Mouse (Mus musculus) midbrain, postnatal 0 days (tissue): Measurements from ENCODE around the gene 1700025G04Rik. TPM values are rescaled to one million over a fixed set of nuclear protein-coding genes. Genes with fewer than 3 reads are reported as not detected.
A peak's percentile ranks its signal among the peaks of the same experiment; 100 is the strongest.

ENCODE experiments used
- ATAC-seq: fragments of 200-750 bp; cut with Nextera tagmentation; 2 replicates; pipeline ENCODE4 v1.8.0; 2017; ENCODE audit warnings: moderate number of reproducible peaks, mild to moderate bottlenecking, moderate TSS enrichment, moderate library complexity; ENCODE audit not compliant: low FRiP score
- DNase-seq: peaks from one replicate; pipeline ENCODE4 v3.0.0-alpha.2; 2015; ENCODE audit warnings: low spot score
- H3K27ac ChIP-seq: fragments of 300-500 bp; sonication (generic); 2 replicates; pipeline ENCODE4 v1.5.1; 2014; ENCODE audit warnings: low read depth, mild to moderate bottlenecking, low read length, mixed read lengths
- H3K27me3 ChIP-seq: fragments of 300-500 bp; sonication (generic); 2 replicates; pipeline ENCODE4 v1.6.1; 2014; ENCODE audit warnings: low read length, control low read depth, mixed read lengths; ENCODE audit not compliant: insufficient read depth
- H3K36me3 ChIP-seq: fragments of 300-500 bp; sonication (generic); 2 replicates; pipeline ENCODE4 v1.6.1; 2014; ENCODE audit warnings: low read length, control low read depth, mixed read lengths; ENCODE audit not compliant: insufficient read depth
- H3K4me1 ChIP-seq: fragments of 300-500 bp; sonication (generic); 2 replicates; pipeline ENCODE4 v1.6.1; 2014; ENCODE audit warnings: mild to moderate bottlenecking, control low read depth, antibody characterized with exemption, low read length, mixed read lengths; ENCODE audit not compliant: insufficient read depth
- H3K4me2 ChIP-seq: fragments of 300-500 bp; sonication (generic); 2 replicates; pipeline ENCODE4 v1.6.1; 2014; ENCODE audit warnings: low read depth, mild to moderate bottlenecking, low read length, mixed read lengths; ENCODE audit not compliant: poor library complexity, severe bottlenecking
- H3K4me3 ChIP-seq: fragments of 300-500 bp; sonication (generic); 2 replicates; pipeline ENCODE4 v1.5.1; 2014; ENCODE audit warnings: low read depth, mild to moderate bottlenecking, low read length, moderate library complexity
- H3K9ac ChIP-seq: fragments of 300-500 bp; sonication (generic); replicated peaks from 2 replicates; pipeline ENCODE4 v1.6.1; 2014; ENCODE audit warnings: mild to moderate bottlenecking, low read length, moderate library complexity, mixed read lengths; ENCODE audit not compliant: poor library complexity, severe bottlenecking
- H3K9me3 ChIP-seq: fragments of 300-500 bp; sonication (generic); 2 replicates; pipeline ENCODE4 v1.6.1; 2016; ENCODE audit warnings: low read length, control low read depth
- CTCF ChIP-seq: IDR thresholded peaks from 2 replicates; pipeline ENCODE4 v1.5.1; 2016; ENCODE audit warnings: antibody characterized with exemption, mild to moderate bottlenecking
- WGBS: fragments of 180-500 bp; shearing (Covaris S2); extraction: QIAGEN DNeasy Blood & Tissue Kit; methylation state at CpG from one replicate; pipeline ENCODE4 v1.1.7; 2014; 5-methylcytosine and 5-hydroxymethylcytosine counted together
- polyA plus RNA-seq: library from polyadenylated mRNA; unstranded; fragments of >200 nt; fragmentation: Nextera tagmentation; extraction: Ambion mirVana; gene quantifications from 2 replicates; pipeline ENCODE4 v1.2.1, GENCODE M21; 2015
- total RNA-seq: library from RNA; depleted of rRNA; stranded (reverse); fragments of >200 nt; gene quantifications from 2 replicates; pipeline ENCODE4 v1.2.3, GENCODE M21; 2014

1700025G04Rik gene
- total and polyA plus RNA-seq, 2 experiments from 2014 or later = 22.6 to 24.0 TPM

DNA sequence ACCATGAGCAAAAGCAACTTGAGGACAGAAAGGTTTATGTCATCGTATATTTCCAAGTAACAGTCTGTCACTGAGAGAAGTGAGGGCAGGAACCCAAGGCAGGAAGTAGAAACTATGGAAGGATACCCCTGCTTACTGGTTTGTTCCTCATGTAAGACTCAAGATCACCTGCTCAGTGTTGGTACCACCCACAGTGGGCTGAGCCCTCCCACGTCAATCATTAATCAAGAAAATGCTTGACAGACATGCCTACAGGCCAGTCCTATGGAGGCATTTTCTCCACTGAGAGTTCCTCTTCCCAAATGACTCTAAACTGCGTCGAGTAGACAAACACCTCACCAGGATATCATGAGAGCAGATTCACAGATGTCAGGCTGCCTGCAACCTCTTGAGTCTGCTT, 64.6 kb downstream of the 1700025G04Rik start:
- Histone ChIP-seq H3K4me3 (no peak overlapping the region), H3K27ac (no peak overlapping the region), H3K27me3 (no peaks in the 10 kb centered on the region), H3K4me2 (no peak overlapping the region), H3K9me3 (no peaks in the 10 kb centered on the region), H3K36me3 (no peaks in the 10 kb centered on the region), H3K9ac (no peak overlapping the region), H3K4me1 (no peaks in the 10 kb centered on the region)
- WGBS = 88% methylated on average over 4 of the region's 4 CpGs
- no peak for ATAC-seq
- TF ChIP-seq CTCF = no peak
- no peak for DNase-seq

DNA sequence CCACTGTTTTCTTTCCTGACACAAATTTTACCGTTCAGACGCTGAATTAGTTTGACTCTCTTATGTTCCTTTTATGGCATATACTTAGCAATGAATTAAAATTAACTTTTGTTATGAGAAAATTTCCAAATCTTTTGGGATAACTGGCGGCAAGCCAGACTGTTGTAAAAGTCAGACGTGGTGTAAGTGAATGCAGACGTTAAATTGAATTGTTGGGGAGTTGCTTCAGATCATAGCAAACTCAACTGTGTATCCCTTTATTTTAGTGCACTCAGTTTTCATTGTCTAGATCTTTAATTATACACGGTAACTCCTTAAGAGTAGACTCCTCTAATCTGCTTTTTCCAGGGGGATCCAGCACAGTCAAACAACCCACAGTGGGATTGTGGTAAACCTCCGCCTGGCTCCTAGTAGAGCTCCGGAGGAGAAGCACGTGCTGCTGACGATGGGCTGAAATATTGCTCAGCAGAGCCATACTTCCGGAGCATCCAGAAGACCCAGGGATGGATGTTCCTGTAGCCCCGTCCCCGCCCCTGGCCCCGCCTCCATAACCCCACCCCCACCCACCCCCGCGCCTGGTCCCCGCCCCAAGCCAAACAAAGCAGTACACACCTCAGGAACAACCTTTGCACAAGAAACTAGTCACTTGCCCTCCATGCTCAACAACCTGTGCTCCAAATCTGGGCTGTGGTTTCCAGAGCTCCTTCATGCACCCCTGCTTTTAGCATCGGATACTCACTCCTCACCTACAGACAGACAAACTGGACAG, 65.7 kb downstream of the 1700025G04Rik start:
- TF ChIP-seq CTCF = no peak

DNA sequence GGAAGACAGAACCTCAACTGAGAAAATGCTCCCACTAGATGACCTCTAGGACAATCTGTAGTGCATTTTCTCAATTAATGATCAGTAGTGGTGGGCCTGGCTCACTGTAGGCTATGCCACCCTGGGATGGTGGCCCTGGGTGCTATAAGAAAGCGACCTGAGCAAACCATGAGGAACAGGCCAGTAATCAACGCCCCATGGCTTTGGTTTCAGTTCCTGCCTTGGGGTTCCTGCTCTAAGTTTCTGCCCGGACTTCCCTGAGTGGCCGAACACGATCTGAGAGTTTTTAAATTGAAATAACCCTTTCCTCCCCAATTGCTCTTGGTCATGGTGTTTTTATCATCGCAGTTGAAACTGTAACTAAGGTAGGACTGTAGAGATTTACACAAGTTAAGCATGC, 69.1 kb downstream of the 1700025G04Rik start:
- no peak overlapping the region for H3K9ac ChIP-seq
- 93% methylated on average over 6 of the region's 6 CpGs for WGBS
- no peak for ATAC-seq
- H3K9me3 ChIP-seq = no peaks in the 10 kb centered on the region
- H3K36me3 ChIP-seq = no peaks in the 10 kb centered on the region
- no peak overlapping the region for H3K27ac ChIP-seq
- no peaks in the 10 kb centered on the region for H3K27me3 ChIP-seq
- no peaks in the 10 kb centered on the region for H3K4me1 ChIP-seq
- no peak for DNase-seq
- no peak overlapping the region for H3K4me2 ChIP-seq
- TF ChIP-seq CTCF = no peak
- no peak overlapping the region for H3K4me3 ChIP-seq

More for the DNA sequence above, 65.7 kb downstream of the 1700025G04Rik start:
- Histone ChIP-seq H3K9ac (no peak overlapping the region), H3K9me3 (no peaks in the 10 kb centered on the region), H3K27me3 (no peaks in the 10 kb centered on the region), H3K36me3 (no peaks in the 10 kb centered on the region), H3K4me1 (no peaks in the 10 kb centered on the region), H3K27ac (no peak overlapping the region), H3K4me3 (no peak overlapping the region), H3K4me2 (no peak overlapping the region)
- ATAC-seq = no peak
- DNase-seq = no peak
- 78% methylated on average over 18 of the region's 18 CpGs for WGBS

DNA sequence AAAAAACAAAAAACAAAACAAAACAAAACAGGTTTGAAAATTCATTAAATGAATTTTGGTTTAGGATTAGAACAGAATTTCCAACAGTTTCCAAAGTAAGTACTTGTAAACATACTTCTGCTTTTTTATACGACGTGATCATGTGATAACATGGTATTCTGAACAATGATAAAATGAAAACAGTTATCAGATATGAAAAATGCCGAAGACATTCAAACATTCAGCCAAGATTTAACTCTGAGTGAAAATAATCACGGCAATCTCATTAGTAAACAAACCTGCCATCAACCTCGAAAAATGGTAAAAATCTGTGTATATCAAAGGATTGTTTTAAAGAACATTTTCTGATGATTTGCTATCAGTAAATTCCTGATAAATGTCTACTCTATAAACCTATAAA, 69.9 kb downstream of the 1700025G04Rik start:
- no peak for DNase-seq

DNA sequence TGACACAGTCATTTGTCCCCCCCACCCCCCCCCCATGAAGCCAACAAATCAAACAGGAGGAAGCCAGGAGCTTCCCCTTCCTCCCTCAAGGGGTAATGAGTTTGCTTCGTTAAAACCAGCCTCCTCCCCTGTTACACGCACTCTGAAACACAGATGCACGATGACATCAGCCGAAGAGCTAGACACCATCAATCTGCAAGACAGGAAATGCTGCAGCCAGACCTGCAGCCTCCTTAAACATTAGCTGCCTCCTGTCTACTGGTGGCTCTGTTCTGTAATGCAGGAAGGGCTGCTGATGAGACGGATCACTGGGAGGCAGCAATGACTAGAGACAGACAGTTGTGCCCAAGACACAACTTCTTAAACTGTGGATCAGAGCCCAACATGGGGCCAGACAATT, 70.7 kb downstream of the 1700025G04Rik start:
- Histone ChIP-seq H3K9ac (no peak overlapping the region), H3K36me3 (no peaks in the 10 kb centered on the region), H3K27ac (no peak overlapping the region), H3K4me2 (no peak overlapping the region), H3K4me3 (no peak overlapping the region), H3K4me1 (no peaks in the 10 kb centered on the region), H3K9me3 (no peaks in the 10 kb centered on the region), H3K27me3 (no peaks in the 10 kb centered on the region)
- WGBS = 67% methylated on average over 5 of the region's 5 CpGs
- 0 out of 2 replicates have a peak, but pooled peaks have one; percentile 8 for TF ChIP-seq CTCF
- DNase-seq = peak; percentile 28
- no peak for ATAC-seq

More for the DNA sequence above, 69.9 kb downstream of the 1700025G04Rik start:
- H3K4me2 ChIP-seq = no peak overlapping the region
- no peak overlapping the region for H3K27ac ChIP-seq
- no peaks in the 10 kb centered on the region for H3K27me3 ChIP-seq
- no peak for ATAC-seq
- H3K4me1 ChIP-seq = no peaks in the 10 kb centered on the region
- TF ChIP-seq CTCF = no peak
- no peak overlapping the region for H3K4me3 ChIP-seq
- WGBS = 91% methylated on average over 5 of the region's 5 CpGs
- H3K9ac ChIP-seq = no peak overlapping the region
- H3K36me3 ChIP-seq = no peaks in the 10 kb centered on the region
- no peaks in the 10 kb centered on the region for H3K9me3 ChIP-seq

GRCm38 (mm10) chr1:152018322-152018721, 71.6 kb downstream of the 1700025G04Rik start:
- no peak overlapping the region for H3K4me3 ChIP-seq
- no peaks in the 10 kb centered on the region for H3K36me3 ChIP-seq
- WGBS = 84% methylated on average over 3 of the region's 3 CpGs
- H3K27me3 ChIP-seq = no peaks in the 10 kb centered on the region
- H3K4me2 ChIP-seq = no peak overlapping the region
- no peak for TF ChIP-seq CTCF
- no peak overlapping the region for H3K27ac ChIP-seq
- no peak for DNase-seq
- H3K9ac ChIP-seq = no peak overlapping the region
- no peaks in the 10 kb centered on the region for H3K9me3 ChIP-seq
- no peaks in the 10 kb centered on the region for H3K4me1 ChIP-seq
- no peak for ATAC-seq
